Mouse (Mus musculus) mouse embryonic stem cell (cell line): ENCODE measurements around the gene Ces2b.
"Not testable (repeated sequence)": the region's sequence is repeated elsewhere in the genome, so short reads cannot be mapped to it uniquely, and the experiment has no call there.

Experiments used
- in situ Hi-C, 2 experiments: fragments of 300-500 bp; cut with MboI; formaldehyde crosslinking; loops; 1 replicate in 1 of 2; 3 replicates in 1 of 2; pipeline ENCODE4 v1.14.3; 2019 to 2020; ENCODE audit warnings: low sequenced_read_pairs in 2 of 2, low pct_unique_long_range_greater_than_20kb in 1 of 2, mixed read lengths in 1 of 2; ENCODE audit not compliant: unreplicated experiment in 1 of 2

The Ces2b gene

DNA sequence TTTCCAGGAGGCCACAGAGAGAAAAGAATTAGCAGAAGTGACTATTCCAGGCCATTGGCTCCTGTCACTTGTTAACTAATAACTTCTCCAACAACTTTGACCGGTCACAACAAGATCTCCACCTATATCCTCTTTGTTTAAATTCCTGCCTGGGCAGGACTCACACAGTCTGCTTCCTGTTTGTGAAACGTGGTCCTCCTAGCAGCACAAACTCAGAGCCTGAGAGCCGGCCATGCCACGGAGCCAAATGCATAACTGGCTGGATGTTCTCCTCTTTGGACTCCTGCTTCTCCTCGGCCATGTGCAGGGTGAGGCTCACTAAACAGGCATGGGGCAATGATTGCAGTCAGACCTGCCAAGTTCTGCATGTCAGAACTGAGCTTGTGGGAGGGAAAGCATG lies at the start of gene Ces2b:
Gene Ces2b, plus strand, starts transcription at position 133 of the 400 bp plus-strand sequence.
- in situ Hi-C loops: no loop called here

DNA sequence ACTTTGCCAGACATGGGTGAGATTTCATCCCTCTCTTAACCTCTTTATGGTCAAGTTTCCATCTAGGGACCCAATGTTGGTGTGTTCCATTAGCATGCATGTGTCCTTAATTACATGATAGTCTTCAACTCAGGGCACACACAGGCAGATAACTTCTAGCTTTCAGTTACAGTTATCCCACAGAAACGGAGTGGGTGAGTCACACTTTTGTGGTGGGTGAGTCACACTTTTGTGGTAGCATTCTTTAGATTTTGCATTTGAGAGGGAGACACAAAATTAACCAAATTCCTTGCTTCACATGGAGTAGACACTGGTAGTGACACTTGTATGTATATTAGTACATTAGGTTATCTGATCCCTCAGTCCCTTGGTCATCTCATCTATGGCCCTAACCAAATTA lies 44.3 kb upstream of the Ces2b start:
- in situ Hi-C loops: no loop called here

DNA sequence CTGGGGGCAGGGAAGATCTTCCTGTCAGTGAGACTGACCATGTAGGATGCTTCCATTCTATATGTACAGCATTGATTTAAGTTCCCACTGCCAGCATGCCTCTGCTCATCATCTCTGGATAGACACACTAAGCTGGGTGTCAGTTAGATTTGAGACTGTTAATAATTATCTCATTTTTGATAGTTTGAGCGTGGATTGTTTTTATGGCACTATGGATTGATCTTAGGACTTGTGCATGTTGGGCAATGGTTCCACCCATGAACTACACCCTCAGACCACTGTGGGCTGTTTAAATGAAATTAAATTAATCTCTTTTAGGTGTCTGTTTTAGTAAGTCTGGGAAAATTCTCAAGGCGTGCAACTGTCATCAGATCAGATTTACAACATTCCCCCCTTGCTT lies 42.4 kb upstream of the Ces2b start:
- in situ Hi-C loops: no loop called here

DNA sequence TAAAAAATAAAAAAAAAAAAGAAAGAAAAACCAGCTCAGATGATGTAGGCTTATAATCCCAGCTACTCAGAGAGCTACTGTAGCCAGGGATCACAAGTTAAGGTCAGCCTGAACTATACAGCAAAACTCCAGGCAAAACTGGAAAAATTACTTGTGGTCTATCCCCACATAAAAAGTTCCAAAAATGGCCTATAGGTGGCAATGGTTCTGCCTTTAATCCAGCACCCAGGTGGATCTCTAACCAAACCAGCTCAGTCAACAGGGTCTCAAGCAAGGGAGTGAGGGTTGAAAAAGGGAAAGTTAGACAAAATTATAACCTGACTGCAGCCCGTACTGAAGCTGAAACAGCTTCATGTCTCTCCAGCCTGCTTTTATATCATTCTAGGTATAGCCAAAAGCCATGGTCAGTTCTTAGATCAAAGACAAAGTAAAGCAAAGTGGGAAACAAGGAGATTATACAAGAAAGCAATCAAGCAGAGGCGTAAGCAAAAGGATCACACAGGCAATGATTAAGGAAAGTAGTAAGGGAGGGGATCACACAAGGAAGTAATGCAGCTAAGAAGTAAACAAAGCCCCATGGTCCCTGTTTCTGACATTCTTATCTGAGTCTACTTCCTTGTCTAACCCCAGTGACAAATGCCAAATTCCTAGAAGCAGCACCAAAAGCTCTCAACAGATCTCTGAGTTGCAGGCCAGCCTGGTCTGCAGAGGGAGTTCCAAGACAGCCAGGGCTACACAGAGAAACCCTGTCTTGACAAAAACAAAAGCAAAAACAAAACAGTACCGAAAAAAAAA lies 41.3 kb upstream of the Ces2b start:
- in situ Hi-C loops: no loop called here

DNA sequence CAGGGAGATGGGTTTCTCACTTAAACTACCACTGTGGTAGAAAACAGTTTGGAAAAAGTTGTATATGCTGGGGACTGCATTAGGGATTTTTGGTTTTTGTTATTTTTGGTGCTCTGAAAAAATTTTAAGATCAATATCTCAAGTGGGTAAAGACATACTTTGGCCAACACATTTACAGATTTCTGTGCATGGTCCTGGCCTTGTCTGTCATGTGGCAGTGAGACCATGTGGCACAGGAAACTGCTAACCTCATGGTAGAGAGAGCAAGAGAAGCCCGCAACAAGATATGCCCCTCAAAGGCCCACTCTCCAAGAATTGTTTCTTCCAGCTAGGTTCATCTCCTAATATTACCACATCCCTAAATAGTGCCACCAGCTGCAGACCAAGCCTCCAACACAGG lies 32.0 kb upstream of the Ces2b start:
- in situ Hi-C loops: no loop called here

DNA sequence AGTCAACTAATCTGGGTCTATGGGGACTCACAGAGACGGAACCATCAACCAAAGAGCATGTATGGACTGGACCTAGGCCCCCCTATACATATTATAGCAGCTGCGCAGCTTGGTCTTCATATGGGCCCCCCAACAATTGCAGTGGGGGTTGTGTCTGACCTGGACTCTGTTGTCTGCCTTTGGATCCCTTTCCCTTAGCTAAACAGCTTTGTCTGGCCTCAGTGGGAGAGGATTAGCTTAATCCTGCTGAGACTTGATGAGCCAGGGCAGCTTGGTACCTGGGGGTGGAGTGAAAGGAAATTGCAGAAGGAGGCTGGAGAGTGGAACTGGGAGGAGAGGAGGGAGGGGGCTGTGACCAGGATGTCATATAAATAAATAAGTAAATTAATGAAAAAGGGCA lies 25.2 kb upstream of the Ces2b start:
- in situ Hi-C loops: no loop called here

DNA sequence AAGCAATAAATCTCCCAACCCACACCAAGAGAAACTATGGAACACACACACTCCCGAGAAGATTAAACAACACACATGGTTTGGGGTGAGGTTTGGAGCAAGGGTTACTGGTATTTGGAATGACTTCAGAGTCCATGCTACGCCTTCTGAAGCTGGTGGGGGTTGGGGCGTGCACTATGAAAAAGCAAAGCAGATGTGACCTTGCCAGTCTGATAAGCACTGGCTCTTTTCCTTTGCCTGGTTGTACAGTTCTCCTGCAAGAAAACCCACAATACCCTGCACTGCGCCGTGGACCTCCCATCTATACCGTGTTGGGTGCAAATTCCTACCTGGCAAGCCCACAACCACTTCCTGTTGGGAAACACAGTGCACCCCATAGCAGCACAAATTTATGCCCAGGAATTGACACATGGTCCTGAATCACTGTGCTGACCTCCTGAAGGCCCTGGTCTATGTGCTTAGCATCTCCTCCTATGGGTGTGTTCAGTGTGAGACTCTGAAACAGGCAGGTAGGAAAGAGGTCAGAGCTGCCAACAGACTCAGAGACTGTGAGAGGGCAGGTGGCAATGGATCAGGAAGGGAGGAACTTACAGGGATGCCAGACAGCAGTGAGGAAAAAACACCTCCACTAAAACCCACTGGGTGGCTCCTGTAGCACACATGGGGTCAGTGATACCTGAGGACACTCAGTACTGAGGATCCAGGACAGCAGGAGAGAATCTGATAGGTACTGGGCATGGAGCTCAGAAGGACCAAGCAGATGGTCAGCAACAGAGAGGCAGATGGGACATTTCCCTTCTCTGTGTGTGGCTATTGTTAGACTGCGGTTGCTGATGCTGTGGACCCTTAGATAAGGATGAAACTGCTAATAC lies 22.6 kb upstream of the Ces2b start:
- in situ Hi-C loops: no loop called here

DNA sequence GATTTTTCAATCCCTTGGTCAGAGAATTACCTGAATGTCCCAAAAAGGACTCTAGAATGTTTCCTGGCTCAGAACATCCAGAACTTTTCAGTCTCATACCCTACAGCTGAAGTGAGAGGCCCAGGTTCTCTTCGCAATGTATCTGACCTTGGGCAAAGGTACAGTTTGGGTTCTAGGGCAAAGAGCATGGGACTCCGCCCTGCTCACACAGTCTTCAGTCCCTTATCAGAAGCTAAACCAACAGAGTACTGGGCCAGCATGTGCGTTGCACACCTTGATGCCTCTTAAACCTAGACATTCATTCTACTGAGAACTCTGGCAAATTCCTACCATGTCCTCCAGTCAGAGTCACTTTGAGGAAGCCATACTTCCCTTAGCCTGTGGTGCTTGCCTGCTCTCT lies 21.9 kb upstream of the Ces2b start:
- in situ Hi-C loops: no loop called here

DNA sequence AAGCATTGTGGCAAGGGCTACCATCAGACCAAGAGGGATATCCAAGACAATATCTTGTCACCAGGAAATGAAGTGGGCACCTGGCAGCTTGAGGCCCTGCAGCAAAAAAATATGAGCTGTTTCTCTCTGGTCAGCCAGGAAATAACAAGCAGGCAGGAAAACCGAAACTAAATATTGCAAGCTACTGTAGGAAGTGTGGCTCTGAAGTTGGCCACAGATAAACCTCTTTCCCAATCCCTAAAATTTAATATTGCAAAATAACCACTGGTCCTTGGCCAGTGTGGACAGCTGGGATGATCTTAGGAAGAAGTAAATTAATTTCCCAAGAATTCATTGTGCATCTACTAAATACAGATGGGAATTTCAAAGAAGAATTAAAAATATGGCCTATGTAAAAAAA lies 4.5 kb upstream of the Ces2b start:
- in situ Hi-C loops: no loop called here

DNA sequence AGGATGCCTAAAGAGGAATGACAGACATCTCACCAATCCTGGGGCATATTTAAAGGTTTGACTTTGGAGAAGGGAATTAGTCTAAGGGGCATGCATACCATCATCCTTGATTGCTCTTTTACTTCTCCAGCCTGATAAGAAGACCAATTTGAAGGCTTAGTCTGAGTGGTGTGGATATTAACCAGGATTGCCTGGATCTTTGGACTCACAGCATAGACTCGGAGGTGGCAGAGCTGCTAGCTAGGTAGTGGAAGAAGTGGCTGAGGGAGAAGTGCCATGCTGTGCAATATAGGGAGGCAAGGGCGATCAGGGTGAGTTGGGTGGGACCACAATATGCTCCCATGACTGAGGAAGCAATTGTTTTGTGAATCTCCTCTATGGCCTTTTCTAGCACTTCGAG lies 3.2 kb upstream of the Ces2b start:
- in situ Hi-C loops: no loop called here

DNA sequence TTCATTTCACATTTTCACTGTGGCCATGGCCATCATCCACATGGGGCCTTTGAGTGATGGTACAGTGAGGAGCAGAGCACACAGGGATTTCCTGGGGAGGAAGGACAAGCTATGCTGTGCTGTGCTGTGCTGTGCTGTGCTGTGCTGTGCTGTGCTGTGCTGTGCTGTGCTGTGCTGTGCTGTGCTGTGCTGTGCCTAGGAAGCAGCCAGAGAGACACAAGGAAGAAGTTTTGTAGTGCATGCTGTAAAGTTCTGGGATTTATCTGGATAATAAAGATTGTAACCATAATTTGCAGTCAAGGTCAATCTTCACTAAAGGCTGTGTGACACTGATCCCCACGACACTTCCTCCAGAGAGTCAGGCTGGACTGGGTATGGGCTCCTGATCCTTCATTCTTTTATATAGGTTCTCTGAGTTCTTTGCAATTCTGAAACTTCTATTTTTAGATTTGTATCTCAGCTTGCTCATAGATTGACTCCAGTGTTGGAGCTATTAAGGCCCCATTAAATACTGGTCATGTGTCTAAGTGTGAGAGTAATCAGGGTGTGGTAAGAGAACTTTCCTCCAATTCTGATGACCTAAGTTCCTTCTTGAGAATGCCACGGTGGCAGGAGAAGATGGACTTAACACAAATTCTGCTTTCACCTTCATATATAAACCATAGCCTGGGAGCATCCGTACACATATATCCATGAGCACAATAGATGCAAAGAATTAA lies 10.1 kb downstream of the Ces2b start:
- in situ Hi-C loops: loop anchor here in 1 of 2 experiments (10.0 kb wide), 1 partner anchor 173 kb away; no protein-coding TSS in a partner anchor

DNA sequence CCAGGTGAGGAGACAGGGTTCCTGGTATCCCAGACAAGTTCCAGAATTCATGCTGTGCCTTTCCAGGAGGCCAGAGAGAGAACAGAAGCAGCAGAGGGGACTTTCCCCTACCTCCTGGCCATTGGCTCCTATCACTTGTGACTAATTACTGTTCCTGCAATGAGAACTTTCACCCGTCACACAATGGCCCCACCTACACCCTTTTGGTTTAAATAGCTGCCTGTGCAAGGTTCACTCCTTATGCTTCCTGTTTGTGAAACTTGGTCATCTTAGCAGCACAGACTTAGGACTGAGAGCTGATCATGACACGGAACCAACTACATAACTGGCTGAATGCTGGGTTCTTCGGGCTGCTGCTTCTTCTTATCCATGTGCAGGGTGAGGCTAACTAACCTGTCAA lies 15.5 kb downstream of the Ces2b start, which contains the start of gene Ces2c:
Gene Ces2c, plus strand, starts transcription at position 238 of the 400 bp plus-strand sequence.
- in situ Hi-C loops: loop anchor here in 1 of 2 experiments (10.0 kb wide), 1 partner anchor 168 kb away; no protein-coding TSS in a partner anchor

DNA sequence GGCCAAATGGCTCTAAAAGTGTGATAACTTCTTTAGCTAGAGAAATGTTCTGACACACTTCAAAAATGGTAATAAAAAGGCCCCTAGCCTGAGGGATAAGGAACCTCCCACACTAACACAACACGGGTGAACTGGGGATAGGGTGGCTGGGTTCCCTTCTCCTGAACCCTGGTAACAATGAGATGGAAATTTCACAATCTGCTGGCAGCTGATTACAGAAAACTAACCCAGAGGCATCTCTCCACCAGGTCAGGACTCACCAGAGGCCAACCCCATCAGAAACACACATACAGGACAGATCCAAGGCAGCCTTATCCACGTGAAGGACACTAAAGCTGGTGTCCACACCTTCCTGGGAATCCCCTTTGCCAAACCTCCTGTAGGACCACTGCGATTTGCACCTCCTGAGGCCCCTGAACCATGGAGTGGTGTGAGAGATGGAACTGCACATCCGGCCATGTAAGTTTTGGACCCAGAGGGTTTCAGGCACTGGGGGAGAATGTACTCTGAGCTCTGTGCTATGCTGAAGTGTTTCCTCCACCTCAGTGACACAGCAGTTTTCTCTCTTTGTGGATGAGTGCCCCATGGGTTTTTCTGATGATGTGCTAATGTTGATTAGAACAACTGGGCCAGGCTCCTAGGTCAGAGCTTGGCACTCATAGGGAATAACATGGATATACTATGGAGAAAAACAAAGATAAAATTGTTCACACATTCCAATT lies 16.5 kb downstream of the Ces2b start:
- in situ Hi-C loops: loop anchor here in 1 of 2 experiments (10.0 kb wide), 1 partner anchor 167 kb away; no protein-coding TSS in a partner anchor

DNA sequence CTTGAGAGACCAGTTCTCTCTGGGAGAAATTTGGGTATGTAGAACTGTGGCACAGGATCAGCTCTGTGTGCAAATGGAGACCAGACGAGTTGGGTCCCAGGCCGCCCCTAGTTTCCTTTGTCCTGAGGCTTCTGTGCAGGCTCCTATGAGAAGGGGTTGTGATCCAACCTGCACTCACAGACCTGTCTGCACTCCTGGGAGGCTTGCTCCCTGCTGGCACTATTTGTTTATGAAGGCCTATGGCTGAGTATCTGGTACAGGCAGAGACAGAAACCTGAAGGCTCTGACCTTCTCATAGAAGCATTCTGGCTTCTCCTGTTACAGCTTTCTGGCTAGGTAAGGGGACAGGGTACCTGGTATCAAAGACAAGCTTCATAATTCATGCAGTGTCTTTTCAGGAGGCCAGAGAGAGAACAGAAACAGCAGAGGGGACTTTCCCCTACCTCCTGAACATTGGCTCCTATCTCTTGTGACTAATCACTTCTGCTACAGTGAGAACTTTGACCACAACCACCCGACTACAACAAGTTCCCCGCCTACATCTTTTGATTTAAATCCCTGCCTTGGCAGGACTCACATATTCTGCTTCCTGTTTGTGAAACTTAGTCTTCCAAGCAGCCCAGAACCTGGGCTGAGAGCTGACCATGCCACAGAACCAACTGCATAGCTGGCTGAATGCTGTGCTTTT lies 35.6 kb downstream of the Ces2b start:
- in situ Hi-C loops: not testable (repeated sequence)

DNA sequence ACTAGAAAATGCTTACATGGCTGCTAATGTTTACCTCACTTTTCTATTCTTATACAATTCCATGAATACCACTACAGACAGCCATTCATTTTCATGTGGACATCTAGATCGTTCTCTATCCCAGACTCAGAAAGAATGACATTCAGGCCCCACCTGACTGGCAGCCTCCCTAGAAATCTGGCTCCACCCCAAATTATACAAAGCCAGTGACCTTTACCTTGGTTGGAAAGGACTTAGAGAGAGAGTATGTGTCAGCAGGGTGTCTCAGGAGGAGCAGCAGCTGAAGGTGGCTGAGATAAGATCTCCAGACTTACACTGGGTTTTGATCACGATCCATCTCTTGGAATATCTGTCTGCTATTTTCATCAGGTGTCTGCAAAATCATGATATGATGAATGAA lies 37.5 kb downstream of the Ces2b start:
- in situ Hi-C loops: not testable (repeated sequence)

DNA sequence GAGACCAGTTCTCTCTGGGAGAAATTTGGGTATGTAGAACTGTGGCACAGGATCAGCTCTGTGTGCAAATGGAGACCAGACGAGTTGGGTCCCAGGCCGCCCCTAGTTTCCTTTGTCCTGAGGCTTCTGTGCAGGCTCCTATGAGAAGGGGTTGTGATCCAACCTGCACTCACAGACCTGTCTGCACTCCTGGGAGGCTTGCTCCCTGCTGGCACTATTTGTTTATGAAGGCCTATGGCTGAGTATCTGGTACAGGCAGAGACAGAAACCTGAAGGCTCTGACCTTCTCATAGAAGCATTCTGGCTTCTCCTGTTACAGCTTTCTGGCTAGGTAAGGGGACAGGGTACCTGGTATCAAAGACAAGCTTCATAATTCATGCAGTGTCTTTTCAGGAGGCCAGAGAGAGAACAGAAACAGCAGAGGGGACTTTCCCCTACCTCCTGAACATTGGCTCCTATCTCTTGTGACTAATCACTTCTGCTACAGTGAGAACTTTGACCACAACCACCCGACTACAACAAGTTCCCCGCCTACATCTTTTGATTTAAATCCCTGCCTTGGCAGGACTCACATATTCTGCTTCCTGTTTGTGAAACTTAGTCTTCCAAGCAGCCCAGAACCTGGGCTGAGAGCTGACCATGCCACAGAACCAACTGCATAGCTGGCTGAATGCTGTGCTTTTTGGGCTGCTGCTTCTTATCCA lies 55.0 kb downstream of the Ces2b start:
- in situ Hi-C loops: not testable (repeated sequence)
